Mouse (Mus musculus): ENCODE results near the gene Tgfbrap1. TPM values are rescaled to one million over a fixed set of nuclear protein-coding genes. Genes with fewer than 3 reads are reported as not detected.

Gene Tgfbrap1
- total and polyA plus RNA-seq, 3 experiments = 11.2 to 14.5 (median 13.9) TPM

GRCm38 (mm10) chr1:43078124-43078523 lies 20.3 kb downstream of the Tgfbrap1 start:
- WGBS = 81% methylated on average over 2 of the region's 2 CpGs
- no peaks in the 10 kb centered on the region; the same call in 1 of the 2 replicates for H3K79me2 ChIP-seq (replicated peaks; ENCODE audit: control insufficient read depth, insufficient read depth, low read length)
- no peaks in the 10 kb centered on the region for H3K27me3 ChIP-seq (ENCODE audit: control insufficient read depth, insufficient read depth, low read length)
- intact Hi-C loops (cut with DNase I) = no loop called here
- no peak overlapping the region for H3K4me3 ChIP-seq
- no peak for DNase-seq
- TF ChIP-seq EP300 (IDR thresholded peaks at IDR 0.05; ENCODE audit: insufficient read depth, low read depth, low read length) (no peak), CTCF (IDR thresholded peaks at IDR 0.05) (no peak), POLR2A (IDR thresholded peaks at IDR 0.05; ENCODE audit: insufficient read depth, low read depth, low read length) (no peak)
- no peak overlapping the region for H3K9ac ChIP-seq (ENCODE audit: low read depth, low read length)
- no peaks in the 10 kb centered on the region for H3K36me3 ChIP-seq (ENCODE audit: control insufficient read depth, insufficient read depth, low read length)
- no peak overlapping the region for H3K27ac ChIP-seq
- H3K4me1 ChIP-seq (ENCODE audit: control insufficient read depth, insufficient read depth, low read length) = no peaks in the 10 kb centered on the region

- no peaks in the 10 kb centered on the region for H3K36me3 ChIP-seq (ENCODE audit: control insufficient read depth, insufficient read depth, low read length)
- WGBS = 96% methylated on average over 2 of the region's 2 CpGs
- TF ChIP-seq CTCF (IDR thresholded peaks at IDR 0.05) (no peak), EP300 (IDR thresholded peaks at IDR 0.05; ENCODE audit: insufficient read depth, low read depth, low read length) (no peak), POLR2A (IDR thresholded peaks at IDR 0.05; ENCODE audit: insufficient read depth, low read depth, low read length) (no peak)
These were observed 23.6 kb downstream of the Tgfbrap1 start for GRCm38 (mm10) chr1:43074791-43075190.

GRCm38 (mm10) chr1:43072561-43072960 lies 25.9 kb downstream of the Tgfbrap1 start:
- intact Hi-C loops (cut with DNase I) = no loop called here
- Histone ChIP-seq H3K4me1 (ENCODE audit: control insufficient read depth, insufficient read depth, low read length) (no peaks in the 10 kb centered on the region), H3K79me2 (replicated peaks; ENCODE audit: control insufficient read depth, insufficient read depth, low read length) (no peaks in the 10 kb centered on the region), H3K27ac (no peak overlapping the region), H3K36me3 (ENCODE audit: control insufficient read depth, insufficient read depth, low read length) (no peaks in the 10 kb centered on the region; the same call in 1 of the 2 replicates), H3K4me3 (no peak overlapping the region), H3K9ac (ENCODE audit: low read depth, low read length) (no peak overlapping the region), H3K27me3 (ENCODE audit: control insufficient read depth, insufficient read depth, low read length) (no peaks in the 10 kb centered on the region)
- 72% methylated on average over 1 of the region's 1 CpGs for WGBS
- DNase-seq = no peak
- TF ChIP-seq CTCF (IDR thresholded peaks at IDR 0.05) = no peak
- no peak for TF ChIP-seq POLR2A (IDR thresholded peaks at IDR 0.05; ENCODE audit: insufficient read depth, low read depth, low read length)
- TF ChIP-seq EP300 (IDR thresholded peaks at IDR 0.05; ENCODE audit: insufficient read depth, low read depth, low read length) = no peak

More at GRCm38 (mm10) chr1:43074791-43075190, 23.6 kb downstream of the Tgfbrap1 start:
- Histone ChIP-seq H3K79me2 (replicated peaks; ENCODE audit: control insufficient read depth, insufficient read depth, low read length) (no peaks in the 10 kb centered on the region), H3K27ac (no peak overlapping the region), H3K27me3 (ENCODE audit: control insufficient read depth, insufficient read depth, low read length) (no peaks in the 10 kb centered on the region), H3K9ac (ENCODE audit: low read depth, low read length) (no peak overlapping the region), H3K4me3 (no peak overlapping the region), H3K4me1 (ENCODE audit: control insufficient read depth, insufficient read depth, low read length) (no peaks in the 10 kb centered on the region)
- intact Hi-C loops (cut with DNase I) = no loop called here
- DNase-seq = no peak

- no peak for TF ChIP-seq POLR2A (IDR thresholded peaks at IDR 0.05; ENCODE audit: insufficient read depth, low read depth, low read length)
- no peak for TF ChIP-seq CTCF (IDR thresholded peaks at IDR 0.05)
- TF ChIP-seq EP300 (IDR thresholded peaks at IDR 0.05; ENCODE audit: insufficient read depth, low read depth, low read length) = no peak
- H3K27me3 ChIP-seq (ENCODE audit: control insufficient read depth, insufficient read depth, low read length) = no peaks in the 10 kb centered on the region
- H3K27ac ChIP-seq = no peak overlapping the region
- no peak for DNase-seq
- no peaks in the 10 kb centered on the region; the same call in 1 of the 2 replicates for H3K36me3 ChIP-seq (ENCODE audit: control insufficient read depth, insufficient read depth, low read length)
- no peak overlapping the region for H3K9ac ChIP-seq (ENCODE audit: low read depth, low read length)
- no peak overlapping the region for H3K4me3 ChIP-seq
- no peaks in the 10 kb centered on the region for H3K79me2 ChIP-seq (replicated peaks; ENCODE audit: control insufficient read depth, insufficient read depth, low read length)
- no peaks in the 10 kb centered on the region for H3K4me1 ChIP-seq (ENCODE audit: control insufficient read depth, insufficient read depth, low read length)
- intact Hi-C loops (cut with DNase I) = no loop called here
- 92% methylated on average over 8 of the region's 8 CpGs for WGBS
These were observed 26.4 kb downstream of the Tgfbrap1 start for GRCm38 (mm10) chr1:43072028-43072427.

GRCm38 (mm10) chr1:43070726-43071125 lies 27.7 kb downstream of the Tgfbrap1 start:
- no peaks in the 10 kb centered on the region for H3K4me1 ChIP-seq (ENCODE audit: control insufficient read depth, insufficient read depth, low read length)
- no peaks in the 10 kb centered on the region for H3K27me3 ChIP-seq (ENCODE audit: control insufficient read depth, insufficient read depth, low read length)
- no peak overlapping the region for H3K9ac ChIP-seq (ENCODE audit: low read depth, low read length)
- H3K36me3 ChIP-seq (ENCODE audit: control insufficient read depth, insufficient read depth, low read length) = no peaks in the 10 kb centered on the region; the same call in 1 of the 2 replicates
- no peak for TF ChIP-seq CTCF (IDR thresholded peaks at IDR 0.05)
- TF ChIP-seq POLR2A (IDR thresholded peaks at IDR 0.05; ENCODE audit: insufficient read depth, low read depth, low read length) = no peak
- no peak for TF ChIP-seq EP300 (IDR thresholded peaks at IDR 0.05; ENCODE audit: insufficient read depth, low read depth, low read length)
- no peaks in the 10 kb centered on the region for H3K79me2 ChIP-seq (replicated peaks; ENCODE audit: control insufficient read depth, insufficient read depth, low read length)
- intact Hi-C loops (cut with DNase I) = no loop called here
- H3K27ac ChIP-seq = no peak overlapping the region
- H3K4me3 ChIP-seq = no peak overlapping the region
- 83% methylated on average over 5 of the region's 5 CpGs for WGBS
- no peak for DNase-seq

GRCm38 (mm10) chr1:43067551-43067950 lies 30.9 kb downstream of the Tgfbrap1 start:
- Histone ChIP-seq H3K4me1 (ENCODE audit: control insufficient read depth, insufficient read depth, low read length) (no peaks in the 10 kb centered on the region), H3K27me3 (ENCODE audit: control insufficient read depth, insufficient read depth, low read length) (no peaks in the 10 kb centered on the region), H3K27ac (no peak overlapping the region), H3K4me3 (no peak overlapping the region), H3K9ac (ENCODE audit: low read depth, low read length) (no peak overlapping the region), H3K36me3 (ENCODE audit: control insufficient read depth, insufficient read depth, low read length) (no peaks in the 10 kb centered on the region; the same call in 1 of the 2 replicates), H3K79me2 (replicated peaks; ENCODE audit: control insufficient read depth, insufficient read depth, low read length) (no peaks in the 10 kb centered on the region)
- TF ChIP-seq POLR2A (IDR thresholded peaks at IDR 0.05; ENCODE audit: insufficient read depth, low read depth, low read length) = no peak
- no peak for TF ChIP-seq CTCF (IDR thresholded peaks at IDR 0.05)
- no peak for TF ChIP-seq EP300 (IDR thresholded peaks at IDR 0.05; ENCODE audit: insufficient read depth, low read depth, low read length)
- no peak for DNase-seq
- intact Hi-C loops (cut with DNase I) = no loop called here
- 61% methylated on average over 7 of the region's 7 CpGs for WGBS
